Mouse (Mus musculus) heart, embryonic 10.5 days (tissue): Measurements from ENCODE around the gene Ctrl. TPM values are rescaled to one million over a fixed set of nuclear protein-coding genes. Genes with fewer than 3 reads are reported as not detected.

Experiments used
- DNase-seq: peaks from one replicate; pipeline ENCODE4 v3.0.0-alpha.2; 2017; ENCODE audit warnings: low spot score
- H3K27ac ChIP-seq: fragments of 300-500 bp; sonication (generic); 2 replicates; pipeline ENCODE4 v1.5.1; 2016; ENCODE audit warnings: mild to moderate bottlenecking
- H3K27me3 ChIP-seq: fragments of 300-500 bp; sonication (generic); 2 replicates; pipeline ENCODE4 v1.6.1; 2016; ENCODE audit warnings: mild to moderate bottlenecking; ENCODE audit not compliant: poor library complexity, insufficient read depth, severe bottlenecking
- H3K36me3 ChIP-seq: fragments of 300-500 bp; sonication (generic); 2 replicates; pipeline ENCODE4 v1.6.1; 2016; ENCODE audit warnings: mild to moderate bottlenecking, moderate library complexity
- H3K4me1 ChIP-seq: fragments of 300-500 bp; sonication (generic); 2 replicates; pipeline ENCODE4 v1.6.1; 2016; ENCODE audit warnings: mild to moderate bottlenecking
- H3K4me3 ChIP-seq: fragments of 300-500 bp; sonication (generic); 2 replicates; pipeline ENCODE4 v1.5.1; 2016; ENCODE audit warnings: mild to moderate bottlenecking, moderate library complexity
- H3K9me3 ChIP-seq: fragments of 300-500 bp; sonication (generic); 2 replicates; pipeline ENCODE4 v1.6.1; 2016; ENCODE audit warnings: mild to moderate bottlenecking, moderate library complexity
- WGBS: fragments of 180-500 bp; shearing (Covaris S2); methylation state at CpG from one replicate; pipeline ENCODE4 v1.1.7; 2016; 5-methylcytosine and 5-hydroxymethylcytosine counted together
- polyA plus RNA-seq: library from polyadenylated mRNA; unstranded; fragments of >200 nt; fragmentation: Nextera tagmentation; extraction: Ambion mirVana; gene quantifications from 2 replicates; pipeline ENCODE4 v1.2.1, GENCODE M21; 2016

Gene Ctrl
- polyA plus RNA-seq, 1 experiment from 2014 or later = 2.6 TPM

DNA sequence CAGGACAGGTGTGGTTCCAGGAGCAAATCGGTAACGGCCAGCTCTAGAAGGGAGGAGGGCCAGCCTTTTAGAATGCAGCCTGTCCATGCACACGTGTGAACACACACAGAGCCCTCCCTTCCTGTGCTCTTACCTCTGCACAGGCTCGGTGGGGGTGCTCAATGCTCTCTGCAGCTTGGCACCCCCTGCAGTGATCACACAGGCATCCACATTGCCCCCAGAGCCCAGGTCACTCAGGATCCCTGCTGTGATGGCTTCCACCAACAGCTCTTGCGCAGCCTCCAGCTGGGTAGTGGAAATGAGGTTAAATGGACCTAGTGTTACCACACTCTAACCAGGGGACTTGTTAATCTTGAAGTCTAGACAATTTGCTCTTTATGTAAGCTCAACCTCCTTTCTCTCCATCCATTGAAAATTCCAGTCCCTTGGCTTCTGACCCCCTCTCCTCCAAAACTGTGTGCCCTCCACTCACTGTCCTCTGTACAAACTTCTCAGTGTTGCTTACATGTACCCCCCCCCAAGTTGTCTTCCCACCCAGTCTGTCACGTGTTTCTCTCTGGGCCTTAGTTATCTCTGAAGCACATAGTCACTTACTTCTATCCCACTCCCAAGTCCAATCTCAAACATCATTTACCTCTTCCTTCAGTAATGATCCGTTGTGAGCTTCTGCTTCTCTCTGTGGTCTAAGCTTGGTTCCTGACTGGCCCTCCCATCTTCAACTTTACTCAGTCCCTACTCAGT lies 2.4 kb upstream of the Ctrl start:
- Histone ChIP-seq H3K4me1 (peaks cover 26% of the 10 kb centered on the region), H3K9me3 (no peaks in the 10 kb centered on the region), H3K27me3 (no peaks in the 10 kb centered on the region), H3K27ac (peak overlapping the region; percentile 89), H3K36me3 (peaks cover 22% of the 10 kb centered on the region), H3K4me3 (peak overlapping the region; percentile 67)
- DNase-seq = no peak
- 19% methylated on average over 7 of the region's 7 CpGs for WGBS

DNA sequence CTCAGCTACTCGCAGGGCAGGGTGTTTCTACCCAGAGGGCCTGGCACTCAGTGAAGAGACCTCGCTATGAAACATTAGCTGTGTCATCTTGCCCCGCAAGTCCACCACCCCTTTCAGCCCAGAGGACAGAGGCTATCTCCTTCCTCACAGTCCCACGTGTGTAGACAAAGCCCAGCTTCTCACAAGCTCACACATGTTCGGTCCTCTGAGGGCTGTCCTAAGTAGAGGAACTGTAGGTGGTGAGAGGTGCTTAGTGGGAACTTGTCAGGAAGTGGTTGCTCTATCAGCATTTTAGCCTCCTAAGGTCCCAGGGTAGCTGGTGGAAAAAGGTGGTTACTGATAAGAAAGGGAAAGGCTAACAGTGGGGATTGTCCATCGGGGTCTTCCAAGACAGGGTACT lies 1.4 kb upstream of the Ctrl start:
- Histone ChIP-seq H3K9me3 (no peaks in the 10 kb centered on the region), H3K27me3 (no peaks in the 10 kb centered on the region), H3K27ac (no peak overlapping the region), H3K4me3 (0 out of 2 replicates have a peak overlapping the region, but pooled peaks have one; percentile 67), H3K4me1 (peaks cover 35% of the 10 kb centered on the region), H3K36me3 (peaks cover 26% of the 10 kb centered on the region)
- no peak for DNase-seq
- 59% methylated on average over 6 of the region's 6 CpGs for WGBS

DNA sequence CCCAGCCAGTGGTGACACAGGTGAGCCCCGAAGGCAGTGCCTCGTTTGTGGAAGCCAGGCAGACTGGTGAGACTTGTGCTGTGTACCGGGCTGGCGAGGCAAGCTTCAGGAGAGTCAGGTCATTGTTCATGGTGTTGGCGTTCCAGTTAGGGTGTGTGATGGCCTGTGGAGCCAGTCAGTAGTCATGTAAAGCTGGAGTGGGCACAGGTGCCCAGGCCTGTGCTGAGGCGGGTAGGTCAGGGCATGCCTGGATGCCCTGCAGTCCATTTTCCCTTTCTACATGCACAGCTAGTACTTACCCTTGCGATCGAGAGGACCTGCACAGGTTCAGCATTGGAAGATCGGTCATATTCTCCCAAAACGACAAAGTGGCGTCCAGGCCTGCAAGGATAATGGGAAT lies 1.1 kb downstream of the Ctrl start:
- WGBS = 85% methylated on average over 11 of the region's 11 CpGs
- no peak overlapping the region for H3K4me3 ChIP-seq
- H3K27me3 ChIP-seq = no peaks in the 10 kb centered on the region
- H3K27ac ChIP-seq = no peak overlapping the region
- peaks cover 23% of the 10 kb centered on the region for H3K36me3 ChIP-seq
- peaks cover 27% of the 10 kb centered on the region for H3K4me1 ChIP-seq
- H3K9me3 ChIP-seq = no peaks in the 10 kb centered on the region
- no peak for DNase-seq

DNA sequence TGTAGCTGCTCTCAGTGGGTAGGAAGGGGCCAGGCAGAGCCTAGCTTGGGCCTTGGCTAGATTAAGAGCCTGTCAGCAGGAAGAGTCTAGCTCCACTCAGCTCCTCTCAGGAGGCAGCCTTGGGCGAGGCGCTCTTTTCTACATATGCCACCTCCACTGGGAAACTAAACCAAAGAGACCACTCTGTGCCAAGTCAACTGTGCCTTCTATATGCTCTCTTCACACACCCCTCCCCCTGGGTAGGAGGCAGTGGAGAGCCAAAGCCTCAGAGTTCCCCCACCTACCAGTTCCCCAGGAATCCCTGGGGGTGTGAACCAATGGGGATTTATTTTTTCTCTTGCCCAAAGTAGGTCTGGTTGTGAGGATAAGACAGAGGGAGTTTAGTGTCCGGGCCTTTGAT lies 2.4 kb downstream of the Ctrl start:
- WGBS = 84% methylated on average over 3 of the region's 3 CpGs
- Histone ChIP-seq H3K4me3 (no peak overlapping the region), H3K4me1 (peaks cover 22% of the 10 kb centered on the region), H3K27ac (no peak overlapping the region), H3K9me3 (no peaks in the 10 kb centered on the region), H3K36me3 (peaks cover 23% of the 10 kb centered on the region), H3K27me3 (no peaks in the 10 kb centered on the region)
- no peak for DNase-seq

DNA sequence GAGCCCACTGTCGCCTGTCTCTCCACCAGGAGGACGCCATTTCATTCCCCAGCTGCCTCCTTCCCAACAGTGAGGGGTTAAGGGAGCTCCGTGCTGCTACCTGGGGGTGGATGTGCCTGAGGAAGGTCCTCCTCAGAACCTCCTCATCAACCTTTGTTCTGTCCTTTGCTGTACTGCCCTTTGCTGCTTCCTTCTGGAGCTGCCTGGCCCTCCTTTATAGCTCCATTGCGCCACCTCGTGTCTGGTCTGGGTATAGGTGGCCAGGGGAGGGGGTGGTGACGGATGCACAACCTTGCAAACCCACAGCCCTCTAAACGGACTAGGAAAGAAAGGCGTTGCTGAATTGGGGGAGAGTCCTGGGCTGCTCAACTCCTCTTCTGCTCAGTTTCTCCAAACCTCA lies 3.1 kb downstream of the Ctrl start:
- Histone ChIP-seq H3K36me3 (peaks cover 23% of the 10 kb centered on the region), H3K4me1 (peaks cover 15% of the 10 kb centered on the region), H3K27ac (peak overlapping the region; percentile 62), H3K9me3 (no peaks in the 10 kb centered on the region), H3K4me3 (no peak overlapping the region), H3K27me3 (no peaks in the 10 kb centered on the region)
- WGBS = 14% methylated on average over 8 of the region's 8 CpGs
- peak; percentile 90 for DNase-seq

DNA sequence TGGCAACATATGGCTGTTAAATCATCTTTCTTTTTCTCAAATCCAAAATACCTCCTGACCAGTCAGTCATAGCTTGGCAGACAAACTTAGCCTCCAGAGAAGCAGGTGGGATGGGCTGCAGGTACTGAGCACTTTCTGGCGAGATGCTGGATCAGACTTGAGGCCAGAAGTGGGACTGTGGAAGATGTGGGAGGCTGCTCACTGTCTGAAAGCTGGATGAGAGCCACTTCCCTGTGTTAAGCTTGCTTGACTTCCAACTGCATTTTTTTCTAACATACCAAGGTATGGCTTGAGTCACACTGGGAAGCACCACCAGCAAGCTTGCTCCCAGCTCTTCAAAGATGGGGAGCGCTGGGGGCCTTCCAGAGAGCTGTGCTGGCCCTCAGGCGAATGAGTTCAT lies 8.5 kb downstream of the Ctrl start:
- 60% methylated on average over 3 of the region's 3 CpGs for WGBS
- DNase-seq = no peak
- H3K27me3 ChIP-seq = no peaks in the 10 kb centered on the region
- H3K27ac ChIP-seq = no peak overlapping the region
- H3K9me3 ChIP-seq = no peaks in the 10 kb centered on the region
- H3K4me1 ChIP-seq = peaks cover 8% of the 10 kb centered on the region
- no peak overlapping the region for H3K4me3 ChIP-seq
- H3K36me3 ChIP-seq = peaks cover 16% of the 10 kb centered on the region

DNA sequence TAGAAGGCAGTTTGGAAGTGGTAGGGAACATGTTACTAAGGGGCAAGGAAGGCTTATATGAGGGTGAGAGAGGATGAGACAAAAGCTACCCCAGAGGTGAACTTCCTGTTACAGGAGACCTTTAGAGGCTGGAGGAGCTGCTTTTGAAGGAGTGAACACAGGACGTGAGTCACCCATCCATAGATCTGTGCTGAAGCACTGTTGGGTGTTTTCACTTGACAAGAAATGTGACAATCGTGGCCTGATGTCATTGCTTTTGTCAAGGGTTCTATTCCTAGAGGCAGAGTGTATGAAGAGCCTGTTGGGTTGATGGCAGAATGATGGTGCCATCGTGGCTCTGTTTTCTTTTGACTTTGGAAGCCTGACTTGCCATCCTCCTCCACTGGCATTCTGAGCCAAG lies 14.3 kb downstream of the Ctrl start:
- Histone ChIP-seq H3K27me3 (no peaks in the 10 kb centered on the region), H3K4me1 (peaks cover 9% of the 10 kb centered on the region; the same call in 1 of the 2 replicates), H3K27ac (no peak overlapping the region), H3K4me3 (no peak overlapping the region), H3K36me3 (peaks cover 26% of the 10 kb centered on the region), H3K9me3 (no peaks in the 10 kb centered on the region)
- WGBS = 68% methylated on average over 3 of the region's 3 CpGs
- DNase-seq = no peak

DNA sequence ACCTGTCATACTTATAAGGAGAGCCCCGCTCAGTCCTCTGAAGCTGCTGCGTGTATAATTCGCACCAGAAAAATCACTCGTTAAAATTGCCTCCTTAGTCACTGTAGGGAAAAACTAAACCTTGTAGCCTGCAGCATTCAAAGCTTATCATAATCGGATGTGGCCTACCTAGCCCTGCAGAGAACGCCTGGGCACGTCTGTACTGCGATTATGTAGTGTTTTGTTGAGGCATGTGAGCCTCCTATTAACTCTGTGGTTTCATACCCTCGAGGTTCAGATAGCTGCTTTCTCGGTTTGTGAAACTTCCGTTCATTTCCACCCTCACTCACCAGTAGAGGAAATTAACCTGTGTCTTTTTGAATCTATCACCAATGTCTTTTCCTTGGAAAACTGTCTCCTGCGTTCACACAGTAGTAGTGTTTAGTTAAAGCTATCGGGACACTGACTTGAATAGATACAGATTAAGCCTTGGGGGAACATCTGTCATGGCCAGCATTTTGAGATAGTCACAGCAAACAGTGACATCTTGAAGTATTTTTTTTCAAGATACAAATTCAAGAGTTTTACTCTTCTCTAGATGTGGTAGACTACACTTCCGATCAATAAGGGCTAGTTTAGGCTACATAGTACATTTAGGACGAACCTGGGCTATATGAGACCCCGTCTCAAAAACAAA lies 32.6 kb downstream of the Ctrl start:
- peaks cover 12% of the 10 kb centered on the region for H3K4me1 ChIP-seq
- DNase-seq = no peak
- H3K9me3 ChIP-seq = no peaks in the 10 kb centered on the region
- H3K36me3 ChIP-seq = no peaks in the 10 kb centered on the region
- no peaks in the 10 kb centered on the region for H3K27me3 ChIP-seq
- peak overlapping the region; percentile 97 for H3K27ac ChIP-seq
- peak overlapping the region; percentile 91 for H3K4me3 ChIP-seq
- 30% methylated on average over 16 of the region's 16 CpGs for WGBS

DNA sequence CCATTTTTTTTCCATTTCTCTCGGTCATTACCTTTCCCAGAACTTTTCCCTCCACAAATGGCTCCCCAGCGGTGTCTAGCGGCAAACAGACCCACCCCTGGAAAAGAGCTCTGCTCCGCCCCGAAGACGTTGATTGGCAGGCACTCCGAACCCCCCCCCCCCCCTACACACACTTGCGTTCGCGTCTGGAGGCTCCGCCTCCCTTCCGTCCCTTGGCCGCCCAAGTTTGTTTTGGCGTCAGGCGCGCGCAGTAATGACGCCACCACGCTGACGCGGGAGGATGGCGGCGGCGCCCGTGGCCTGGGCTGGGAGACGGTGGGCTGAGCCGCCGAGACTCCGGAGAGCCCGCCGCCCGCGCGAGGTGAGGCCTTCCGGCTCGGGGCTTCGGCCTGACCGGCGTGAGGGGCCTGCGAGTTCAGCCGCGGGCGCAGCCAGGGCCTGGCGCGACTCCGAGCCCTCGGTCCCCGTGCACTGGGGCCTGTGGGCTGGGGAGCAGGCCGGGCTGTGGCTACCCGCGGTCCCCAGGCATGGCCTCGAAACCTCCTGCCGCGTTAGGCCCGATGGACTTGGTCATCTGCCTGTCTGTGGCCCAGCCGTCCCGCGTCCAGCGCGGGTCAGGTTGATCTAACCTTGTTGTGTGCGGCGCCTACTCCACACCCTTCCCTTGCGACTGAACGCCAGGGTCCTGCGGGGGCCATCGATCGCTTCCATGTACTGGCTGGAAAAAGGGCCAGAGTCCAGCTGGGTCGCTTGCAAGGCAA lies 33.3 kb downstream of the Ctrl start, which contains the start of gene Pskh1:
Gene Pskh1 (plus strand): TSS at position 262 of the 761 bp plus-strand sequence.
- Histone ChIP-seq H3K27ac (peak within 1 kb of the TSS; percentile 97), H3K4me1 (peaks cover 12% of the 10 kb centered on the region), H3K4me3 (peak within 1 kb of the TSS; percentile 91), H3K9me3 (no peaks in the 10 kb centered on the region), H3K27me3 (no peaks in the 10 kb centered on the region), H3K36me3 (no peaks in the 10 kb centered on the region)
- WGBS = under 1% methylated on average over 68 of the region's 68 CpGs
- peak; percentile 97 for DNase-seq

DNA sequence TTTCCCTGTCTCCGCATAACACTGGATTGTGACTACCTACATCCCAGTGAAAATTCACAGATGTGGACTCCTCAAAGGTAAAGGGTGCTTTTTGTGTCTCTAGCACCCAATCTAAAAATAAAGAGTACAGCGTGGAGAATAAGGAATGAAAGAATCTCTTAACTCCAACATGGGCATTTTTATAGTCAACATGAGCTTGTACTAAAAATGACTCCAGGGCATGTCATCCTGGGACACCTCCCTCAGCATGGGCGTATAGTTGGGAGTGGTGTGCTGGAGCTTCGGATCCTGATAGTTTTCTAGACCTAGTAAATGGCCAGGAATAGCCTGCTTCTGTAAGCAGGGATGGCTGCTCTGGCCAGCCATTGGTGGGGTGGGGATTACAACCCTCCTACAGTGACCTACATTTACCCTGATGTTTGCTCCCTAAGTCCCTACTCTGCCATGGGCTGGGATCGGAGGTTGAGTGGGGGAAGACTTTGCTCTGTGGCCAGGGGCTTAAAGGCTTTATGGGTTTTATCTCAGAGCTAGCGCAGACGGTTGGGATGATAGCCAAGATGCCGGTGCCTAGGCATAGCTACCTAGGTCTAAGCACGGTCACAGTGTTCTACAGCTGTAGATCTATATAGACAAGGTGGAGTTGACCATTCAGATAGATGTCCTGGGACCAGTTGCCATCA lies 35.7 kb downstream of the Ctrl start:
- Histone ChIP-seq H3K4me1 (peaks cover 20% of the 10 kb centered on the region), H3K27ac (no peak overlapping the region), H3K9me3 (no peaks in the 10 kb centered on the region), H3K36me3 (peaks cover 8% of the 10 kb centered on the region), H3K4me3 (no peak overlapping the region), H3K27me3 (no peaks in the 10 kb centered on the region)
- DNase-seq = no peak
- WGBS = 77% methylated on average over 9 of the region's 9 CpGs

DNA sequence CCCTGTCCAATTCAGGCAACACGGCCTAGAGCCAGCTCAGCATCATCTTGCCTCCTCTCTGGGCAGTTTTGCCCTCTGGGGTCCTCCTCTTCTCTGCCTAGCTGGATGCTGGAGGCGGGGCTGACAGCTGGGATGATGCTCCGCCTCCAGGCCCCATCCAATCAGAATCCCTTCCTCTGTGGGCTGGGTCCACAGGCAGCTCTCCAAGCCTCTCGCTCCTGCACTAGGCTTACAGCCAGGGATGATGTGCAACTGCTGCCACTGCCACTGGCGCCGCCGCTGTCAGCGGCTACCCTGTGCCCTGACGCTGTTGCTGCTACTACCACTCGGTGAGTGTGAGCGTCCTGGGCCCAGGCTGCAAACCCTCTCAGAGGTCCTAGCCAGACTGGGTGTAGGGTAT lies 40.3 kb downstream of the Ctrl start, which contains the start of gene Nrn1l:
Gene Nrn1l (plus strand): TSS at position 229 of the 400 bp plus-strand sequence.
- H3K4me3 ChIP-seq = peak within 1 kb of the TSS; percentile 20; the same call in 1 of the 2 replicates
- H3K27me3 ChIP-seq = no peaks in the 10 kb centered on the region
- peak; percentile 84 for DNase-seq
- H3K9me3 ChIP-seq = no peaks in the 10 kb centered on the region
- H3K4me1 ChIP-seq = peaks cover 11% of the 10 kb centered on the region; the same call in 1 of the 2 replicates
- WGBS = 8% methylated on average over 11 of the region's 11 CpGs
- H3K27ac ChIP-seq = 0 out of 2 replicates have a peak within 1 kb of the TSS, but pooled peaks have one; percentile 17
- peaks cover 53% of the 10 kb centered on the region for H3K36me3 ChIP-seq

DNA sequence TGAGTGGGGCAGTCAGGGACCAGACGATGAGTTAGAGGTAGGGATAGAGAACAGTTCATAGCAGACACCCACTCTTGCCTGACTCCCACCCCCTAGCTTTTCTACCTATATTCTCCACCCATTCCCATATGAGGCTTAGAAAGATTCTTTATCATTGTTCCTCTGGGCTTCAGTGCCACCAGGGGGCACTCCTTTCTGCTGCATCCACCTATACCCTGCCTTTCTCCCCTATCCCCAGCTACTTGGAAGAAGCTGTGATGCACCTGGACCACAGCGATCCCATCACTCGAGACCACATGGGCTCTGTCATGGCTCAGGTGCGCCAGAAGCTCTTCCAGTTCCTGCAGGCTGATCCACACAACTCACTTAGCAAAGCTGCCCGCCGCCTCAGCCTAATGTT lies 41.2 kb downstream of the Ctrl start:
- Histone ChIP-seq H3K4me3 (no peak overlapping the region), H3K36me3 (peaks cover 62% of the 10 kb centered on the region), H3K9me3 (no peaks in the 10 kb centered on the region), H3K4me1 (peaks cover 11% of the 10 kb centered on the region; the same call in 1 of the 2 replicates), H3K27ac (no peak overlapping the region), H3K27me3 (no peaks in the 10 kb centered on the region)
- WGBS = 86% methylated on average over 6 of the region's 6 CpGs
- no peak for DNase-seq
